Mouse (Mus musculus): Measurements from ENCODE around the gene Fyb. TPM values are rescaled to one million over a fixed set of nuclear protein-coding genes. Genes with fewer than 3 reads are reported as not detected.
"Not testable (repeated sequence)": the region's sequence is repeated elsewhere in the genome, so short reads cannot be mapped to it uniquely, and the experiment has no call there.

Fyb gene
- polyA plus RNA-seq, 1 experiment from 2014 or later = 2.9 TPM

DNA sequence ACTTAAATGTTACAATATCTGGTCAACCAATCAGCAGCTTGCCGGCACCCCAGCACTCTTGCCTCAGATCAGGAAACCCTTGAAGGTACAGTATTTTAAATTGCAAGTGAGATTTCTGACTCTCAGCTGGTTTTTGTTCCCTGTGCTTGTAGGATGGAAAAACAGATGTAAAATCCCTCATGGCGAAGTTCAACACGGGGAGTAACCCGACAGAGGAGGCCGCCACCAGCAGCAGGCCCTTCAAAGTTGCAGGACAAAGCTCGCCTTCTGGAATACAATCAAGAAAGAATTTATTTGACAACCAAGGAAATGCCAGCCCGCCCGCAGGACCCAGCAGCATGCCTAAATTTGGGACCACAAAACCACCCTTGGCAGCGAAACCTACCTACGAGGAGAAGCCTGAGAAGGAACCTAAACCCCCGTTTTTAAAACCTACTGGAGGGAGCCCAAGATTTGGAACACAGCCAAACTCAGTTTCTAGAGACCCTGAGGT lies 57.2 kb downstream of the Fyb start:
- no peak for ATAC-seq (replicated peaks; ENCODE audit: low FRiP score)
- Histone ChIP-seq H3K9ac (ENCODE audit: low read length) (no peak overlapping the region), H3K4me3 (ENCODE audit: low read depth, low read length) (no peak overlapping the region), H3K36me3 (ENCODE audit: control insufficient read depth, insufficient read depth, low read length) (no peaks in the 10 kb centered on the region), H3K4me2 (ENCODE audit: low read depth, low read length, severe bottlenecking) (no peak overlapping the region), H3K27me3 (ENCODE audit: control insufficient read depth, insufficient read depth, low read length) (no peaks in the 10 kb centered on the region), H3K9me3 (ENCODE audit: control insufficient read depth, low read length) (no peaks in the 10 kb centered on the region), H3K4me1 (replicated peaks; ENCODE audit: control insufficient read depth, insufficient read depth, low read length) (no peaks in the 10 kb centered on the region), H3K27ac (ENCODE audit: low read depth, low read length) (no peak overlapping the region)
- 91% methylated on average over 11 of the region's 11 CpGs for WGBS
- DNase-seq (ENCODE audit: low spot score) = no peak

DNA sequence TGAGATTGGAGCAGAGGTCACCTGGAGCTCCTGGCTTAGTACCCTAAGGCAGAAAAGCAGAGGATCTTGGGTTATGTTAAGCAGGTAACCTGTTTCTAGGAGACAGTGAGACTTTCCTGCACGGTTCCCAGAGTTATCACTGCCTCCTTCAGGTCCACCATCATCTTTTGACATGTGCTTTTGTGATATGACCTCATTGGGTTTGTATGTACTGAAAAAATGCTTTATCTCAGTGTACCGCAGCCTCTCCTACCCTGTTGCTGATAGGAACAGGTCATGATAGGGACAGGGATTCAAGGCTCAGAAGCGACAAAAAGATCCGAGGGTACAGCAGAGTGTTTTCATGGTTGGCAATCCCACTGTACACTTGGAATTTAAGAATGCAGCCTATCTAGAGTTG lies 62.0 kb downstream of the Fyb start:
- DNase-seq (ENCODE audit: low spot score) = no peak
- no peak for ATAC-seq (replicated peaks; ENCODE audit: low FRiP score)

DNA sequence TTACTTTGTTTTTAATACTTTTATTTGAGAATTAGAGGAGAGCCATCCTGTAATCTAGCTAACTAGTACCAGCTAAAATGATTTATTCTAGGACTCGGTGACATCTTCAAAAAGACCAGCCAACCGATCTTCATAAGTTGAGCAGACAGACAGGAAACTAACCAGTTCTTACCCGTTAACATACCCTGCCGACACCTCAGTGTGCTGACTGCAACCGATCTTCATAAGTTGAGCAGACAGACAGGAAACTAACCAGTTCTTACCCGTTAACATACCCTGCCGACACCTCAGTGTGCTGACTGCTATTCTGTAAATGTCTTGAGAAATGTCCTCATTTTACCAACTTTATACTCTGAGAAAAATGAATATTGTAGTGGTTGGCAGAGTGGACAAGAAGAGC lies 63.7 kb downstream of the Fyb start:
- not testable (repeated sequence) for H3K4me2 ChIP-seq (ENCODE audit: low read depth, low read length, severe bottlenecking); H3K9me3 ChIP-seq (ENCODE audit: control insufficient read depth, low read length); H3K4me1 ChIP-seq (replicated peaks; ENCODE audit: control insufficient read depth, insufficient read depth, low read length); H3K36me3 ChIP-seq (ENCODE audit: control insufficient read depth, insufficient read depth, low read length); H3K9ac ChIP-seq (ENCODE audit: low read length); H3K27ac ChIP-seq (ENCODE audit: low read depth, low read length); H3K4me3 ChIP-seq (ENCODE audit: low read depth, low read length); ATAC-seq (replicated peaks; ENCODE audit: low FRiP score); H3K27me3 ChIP-seq (ENCODE audit: control insufficient read depth, insufficient read depth, low read length); DNase-seq (ENCODE audit: low spot score)
- 92% methylated on average over 7 of the region's 7 CpGs for WGBS

More for the DNA sequence above, 62.0 kb downstream of the Fyb start:
- Histone ChIP-seq H3K4me3 (ENCODE audit: low read depth, low read length) (no peak overlapping the region), H3K27ac (ENCODE audit: low read depth, low read length) (no peak overlapping the region), H3K9me3 (ENCODE audit: control insufficient read depth, low read length) (no peaks in the 10 kb centered on the region), H3K4me2 (ENCODE audit: low read depth, low read length, severe bottlenecking) (no peak overlapping the region), H3K27me3 (ENCODE audit: control insufficient read depth, insufficient read depth, low read length) (no peaks in the 10 kb centered on the region), H3K36me3 (ENCODE audit: control insufficient read depth, insufficient read depth, low read length) (no peaks in the 10 kb centered on the region), H3K9ac (ENCODE audit: low read length) (no peak overlapping the region), H3K4me1 (replicated peaks; ENCODE audit: control insufficient read depth, insufficient read depth, low read length) (no peaks in the 10 kb centered on the region)
- 89% methylated on average over 4 of the region's 4 CpGs for WGBS

DNA sequence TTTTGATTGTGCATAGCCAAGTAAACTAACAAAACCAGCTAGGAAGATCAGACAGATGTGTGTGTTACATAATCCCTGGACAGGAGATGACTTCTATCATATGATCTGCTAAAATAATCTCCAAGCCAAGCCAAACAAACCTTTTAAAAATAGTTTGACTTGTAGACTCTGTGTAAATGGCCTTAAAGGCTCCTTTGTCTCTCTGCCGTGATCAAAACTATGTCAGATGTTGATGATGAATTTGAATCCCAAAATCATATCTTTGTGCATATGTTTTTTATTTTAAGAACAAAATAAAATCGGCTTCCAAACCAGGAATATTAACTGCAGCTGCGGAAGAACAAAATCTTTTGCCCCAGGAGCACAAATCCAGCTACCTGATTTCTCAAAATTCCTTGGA lies 64.9 kb downstream of the Fyb start:
- Histone ChIP-seq H3K9ac (ENCODE audit: low read length) (no peak overlapping the region), H3K27me3 (ENCODE audit: control insufficient read depth, insufficient read depth, low read length) (no peaks in the 10 kb centered on the region), H3K4me2 (ENCODE audit: low read depth, low read length, severe bottlenecking) (no peak overlapping the region), H3K27ac (ENCODE audit: low read depth, low read length) (no peak overlapping the region), H3K4me3 (ENCODE audit: low read depth, low read length) (no peak overlapping the region), H3K4me1 (replicated peaks; ENCODE audit: control insufficient read depth, insufficient read depth, low read length) (no peaks in the 10 kb centered on the region), H3K9me3 (ENCODE audit: control insufficient read depth, low read length) (no peaks in the 10 kb centered on the region), H3K36me3 (ENCODE audit: control insufficient read depth, insufficient read depth, low read length) (no peaks in the 10 kb centered on the region)
- ATAC-seq (replicated peaks; ENCODE audit: low FRiP score) = no peak
- DNase-seq (ENCODE audit: low spot score) = no peak
- 81% methylated on average over 3 of the region's 3 CpGs for WGBS

DNA sequence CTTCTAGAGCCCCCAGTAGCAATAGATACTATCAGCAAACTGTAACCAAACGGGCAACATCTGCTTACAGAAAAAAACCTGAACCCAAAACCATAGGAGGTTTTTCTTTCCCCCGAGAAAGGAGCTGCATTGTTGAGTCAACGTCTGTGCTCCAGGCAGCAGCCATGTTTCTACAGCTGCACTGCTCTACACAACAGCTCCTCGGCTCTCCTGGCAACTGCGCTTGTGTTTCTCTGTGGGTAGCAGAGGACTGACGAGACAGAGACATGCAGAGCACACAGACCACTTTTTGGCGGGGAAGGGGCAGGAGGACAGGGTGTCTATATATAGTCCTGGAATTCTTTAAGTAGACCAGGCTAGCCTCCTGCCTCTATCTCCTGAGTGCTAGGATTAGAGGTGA lies 65.5 kb downstream of the Fyb start:
- ATAC-seq (replicated peaks; ENCODE audit: low FRiP score) (no peak), DNase-seq (ENCODE audit: low spot score) (no peak)
- Histone ChIP-seq H3K27ac (ENCODE audit: low read depth, low read length) (no peak overlapping the region), H3K9me3 (ENCODE audit: control insufficient read depth, low read length) (no peaks in the 10 kb centered on the region), H3K4me1 (replicated peaks; ENCODE audit: control insufficient read depth, insufficient read depth, low read length) (no peaks in the 10 kb centered on the region), H3K9ac (ENCODE audit: low read length) (no peak overlapping the region), H3K4me2 (ENCODE audit: low read depth, low read length, severe bottlenecking) (no peak overlapping the region), H3K4me3 (ENCODE audit: low read depth, low read length) (no peak overlapping the region), H3K27me3 (ENCODE audit: control insufficient read depth, insufficient read depth, low read length) (no peaks in the 10 kb centered on the region), H3K36me3 (ENCODE audit: control insufficient read depth, insufficient read depth, low read length) (no peaks in the 10 kb centered on the region)
- WGBS = 71% methylated on average over 7 of the region's 7 CpGs

DNA sequence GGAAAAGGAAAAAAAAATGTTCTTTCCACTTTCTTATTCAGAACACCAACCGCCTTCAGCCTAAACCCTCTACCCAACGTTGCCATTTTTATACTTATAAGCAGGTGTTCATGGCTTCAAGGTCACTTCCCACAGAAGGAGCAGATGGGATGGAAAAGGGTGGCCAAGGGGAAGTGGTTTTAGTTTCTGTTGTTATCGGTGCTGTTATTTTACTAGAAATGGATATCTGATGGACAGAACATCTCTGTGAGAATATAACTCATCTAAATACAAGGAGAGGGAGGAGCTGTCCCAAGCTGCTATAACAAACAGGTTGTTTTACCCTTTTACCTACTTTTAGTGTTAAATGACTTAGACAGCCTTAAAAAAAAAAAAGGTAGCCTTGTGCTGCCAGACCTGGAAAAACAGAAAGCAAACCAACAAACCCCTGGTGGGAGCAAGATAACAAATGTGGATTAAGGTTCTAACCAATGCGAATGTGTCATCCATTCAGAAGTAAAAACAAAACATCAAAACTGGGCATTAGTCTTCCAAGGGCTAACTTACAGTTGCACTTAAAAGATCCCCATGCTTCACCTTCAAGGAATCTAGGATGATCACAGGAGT lies 68.3 kb downstream of the Fyb start:
- ATAC-seq (replicated peaks; ENCODE audit: low FRiP score) (no peak), DNase-seq (ENCODE audit: low spot score) (no peak)
- H3K36me3 ChIP-seq (ENCODE audit: control insufficient read depth, insufficient read depth, low read length) = no peaks in the 10 kb centered on the region
- H3K27ac ChIP-seq (ENCODE audit: low read depth, low read length) = no peak overlapping the region
- WGBS = 88% methylated on average over 4 of the region's 4 CpGs
- H3K4me1 ChIP-seq (replicated peaks; ENCODE audit: control insufficient read depth, insufficient read depth, low read length) = no peaks in the 10 kb centered on the region
- no peak overlapping the region for H3K9ac ChIP-seq (ENCODE audit: low read length)
- no peaks in the 10 kb centered on the region for H3K27me3 ChIP-seq (ENCODE audit: control insufficient read depth, insufficient read depth, low read length)
- H3K4me2 ChIP-seq (ENCODE audit: low read depth, low read length, severe bottlenecking) = no peak overlapping the region
- no peaks in the 10 kb centered on the region for H3K9me3 ChIP-seq (ENCODE audit: control insufficient read depth, low read length)
- H3K4me3 ChIP-seq (ENCODE audit: low read depth, low read length) = no peak overlapping the region

DNA sequence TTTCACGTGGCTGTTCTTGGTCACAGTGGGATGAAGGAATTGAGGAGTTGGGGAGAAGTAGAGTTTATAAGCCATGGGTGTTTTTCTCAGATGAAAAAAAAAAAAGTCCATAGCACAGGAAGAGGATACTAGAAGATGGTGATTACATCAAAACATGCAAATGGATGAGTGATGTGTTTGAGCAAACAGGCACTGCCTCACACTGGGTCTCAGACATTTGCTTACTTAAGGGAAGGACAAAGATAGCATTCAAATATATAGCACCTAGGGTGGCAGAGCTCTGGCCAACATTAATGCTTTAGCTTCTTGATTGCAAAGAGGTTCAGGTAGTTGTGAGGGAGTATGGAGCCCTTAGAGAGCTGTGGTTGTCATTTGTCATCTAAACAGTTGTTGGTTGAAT lies 68.9 kb downstream of the Fyb start:
- ATAC-seq (replicated peaks; ENCODE audit: low FRiP score) = no peak
- Histone ChIP-seq H3K9ac (ENCODE audit: low read length) (no peak overlapping the region), H3K4me2 (ENCODE audit: low read depth, low read length, severe bottlenecking) (no peak overlapping the region), H3K4me1 (replicated peaks; ENCODE audit: control insufficient read depth, insufficient read depth, low read length) (no peaks in the 10 kb centered on the region), H3K27ac (ENCODE audit: low read depth, low read length) (no peak overlapping the region), H3K27me3 (ENCODE audit: control insufficient read depth, insufficient read depth, low read length) (no peaks in the 10 kb centered on the region), H3K9me3 (ENCODE audit: control insufficient read depth, low read length) (no peaks in the 10 kb centered on the region), H3K4me3 (ENCODE audit: low read depth, low read length) (no peak overlapping the region), H3K36me3 (ENCODE audit: control insufficient read depth, insufficient read depth, low read length) (no peaks in the 10 kb centered on the region)
- 57% methylated on average over 1 of the region's 1 CpGs for WGBS
- no peak for DNase-seq (ENCODE audit: low spot score)

DNA sequence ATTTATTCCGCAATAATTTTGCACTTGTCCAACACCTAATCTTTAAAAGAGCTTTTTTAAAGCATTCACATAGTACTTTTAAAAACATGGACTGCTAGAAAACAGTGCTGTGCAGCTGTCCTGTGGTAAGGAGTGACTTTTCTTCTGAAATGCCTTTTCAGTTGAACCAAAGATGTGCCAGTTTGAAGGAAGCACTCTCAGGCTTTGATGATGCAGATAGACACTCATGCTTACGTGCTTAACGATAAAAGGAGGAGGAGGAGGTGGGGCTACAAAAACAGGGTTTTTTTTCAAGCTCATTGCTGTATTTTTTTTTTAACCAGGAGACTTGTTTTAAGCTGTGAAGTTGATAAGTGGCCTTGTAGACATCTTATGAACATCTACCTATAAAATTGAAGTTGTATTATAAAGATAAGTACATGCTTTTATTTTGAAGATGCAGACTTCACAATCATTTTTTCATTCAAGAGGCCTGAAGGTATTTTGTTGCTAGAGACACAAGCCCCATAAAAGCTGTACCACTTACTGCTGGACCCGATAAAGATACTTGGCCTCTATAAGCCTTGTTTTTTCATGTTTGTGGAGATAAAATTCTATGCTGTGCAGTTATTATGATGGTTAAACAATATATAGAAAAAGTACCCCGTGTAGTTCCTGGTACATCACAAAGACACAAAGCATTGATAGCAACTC lies 70.1 kb downstream of the Fyb start:
- DNase-seq (ENCODE audit: low spot score) (no peak), ATAC-seq (replicated peaks; ENCODE audit: low FRiP score) (no peak)
- 82% methylated on average over 5 of the region's 5 CpGs for WGBS
- Histone ChIP-seq H3K36me3 (ENCODE audit: control insufficient read depth, insufficient read depth, low read length) (no peaks in the 10 kb centered on the region), H3K4me3 (ENCODE audit: low read depth, low read length) (no peak overlapping the region), H3K27me3 (ENCODE audit: control insufficient read depth, insufficient read depth, low read length) (no peaks in the 10 kb centered on the region), H3K9me3 (ENCODE audit: control insufficient read depth, low read length) (no peaks in the 10 kb centered on the region), H3K27ac (ENCODE audit: low read depth, low read length) (no peak overlapping the region), H3K4me1 (replicated peaks; ENCODE audit: control insufficient read depth, insufficient read depth, low read length) (no peaks in the 10 kb centered on the region), H3K9ac (ENCODE audit: low read length) (no peak overlapping the region), H3K4me2 (ENCODE audit: low read depth, low read length, severe bottlenecking) (no peak overlapping the region)

DNA sequence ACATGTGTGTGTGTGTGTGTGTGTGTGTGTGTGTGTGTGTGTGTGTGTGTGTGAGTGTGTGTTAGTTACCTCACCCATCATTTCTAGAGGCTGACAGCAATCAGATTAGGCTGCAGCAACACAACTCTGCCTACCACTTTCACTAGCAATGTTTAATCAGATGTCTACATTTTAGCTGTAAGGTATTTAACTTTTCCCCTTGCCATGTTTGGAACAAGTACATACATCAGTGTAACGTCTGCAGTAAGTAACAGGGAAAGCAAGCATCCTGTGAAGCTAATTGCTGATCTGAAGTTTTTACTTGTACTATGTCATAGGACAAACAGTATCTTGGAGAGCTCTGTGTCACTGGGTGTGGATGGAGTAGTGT lies 70.6 kb downstream of the Fyb start:
- Histone ChIP-seq H3K4me3 (ENCODE audit: low read depth, low read length) (no peak overlapping the region), H3K4me1 (replicated peaks; ENCODE audit: control insufficient read depth, insufficient read depth, low read length) (no peaks in the 10 kb centered on the region), H3K27me3 (ENCODE audit: control insufficient read depth, insufficient read depth, low read length) (no peaks in the 10 kb centered on the region), H3K27ac (ENCODE audit: low read depth, low read length) (no peak overlapping the region), H3K9ac (ENCODE audit: low read length) (no peak overlapping the region), H3K36me3 (ENCODE audit: control insufficient read depth, insufficient read depth, low read length) (no peaks in the 10 kb centered on the region), H3K4me2 (ENCODE audit: low read depth, low read length, severe bottlenecking) (no peak overlapping the region), H3K9me3 (ENCODE audit: control insufficient read depth, low read length) (no peaks in the 10 kb centered on the region)
- WGBS = 80% methylated on average over 1 of the region's 1 CpGs
- DNase-seq (ENCODE audit: low spot score) (no peak), ATAC-seq (replicated peaks; ENCODE audit: low FRiP score) (no peak)
